Mouse (Mus musculus): ENCODE measurements at regions not wholly inside any gene's neighbourhood (a gene's known extent, or its start where the extent isn't known, plus 50 kb on each side); places are given as distances from the start of the nearest gene placed in this dataset.

- TF ChIP-seq CTCF (IDR thresholded peaks at IDR 0.05; ENCODE audit: low read depth) (no peak), EP300 (optimal IDR thresholded peaks at IDR 0.05) (no peak)
Observed at GRCm38 (mm10) chr12:118719878-118720573, 126.1 kb upstream of the Sp8 start.
